Mouse (Mus musculus) gastrocnemius, adult 2 months (tissue): Measurements from ENCODE around the gene Rftn2. TPM values are rescaled to one million over a fixed set of nuclear protein-coding genes. Genes with fewer than 3 reads are reported as not detected.
A peak's percentile ranks its signal among the peaks of the same experiment; 100 is the strongest.

Experiments
- DNase-seq: peaks from one replicate; pipeline ENCODE4 v3.0.0; 2022
- H3K27ac ChIP-seq: fragments of 200-600 bp; 2 replicates; pipeline ENCODE4 v1.8.1; 2022; ENCODE audit warnings: mild to moderate bottlenecking
- H3K4me3 ChIP-seq: fragments of 200-600 bp; 2 replicates; pipeline ENCODE4 v1.8.1; 2022; ENCODE audit warnings: mild to moderate bottlenecking, moderate library complexity
- CTCF ChIP-seq: fragments of 200-600 bp; IDR thresholded peaks from 2 replicates; pipeline ENCODE4 v1.8.1; 2022; ENCODE audit warnings: antibody characterized with exemption, mild to moderate bottlenecking, moderate library complexity
- intact Hi-C: fragments of 180-260 bp; cut with DNase I; formaldehyde crosslinking; loops from one replicate; pipeline ENCODE4 v1.15.1; 2025
- long read RNA-seq, 2 experiments: library from polyadenylated mRNA; stranded (forward); transcript quantifications; one replicate each; pipeline ENCODE4 v2.0.0; 2021
- total RNA-seq, 2 experiments: library from RNA; stranded (reverse); gene quantifications; 2 replicates each; pipeline ENCODE4 v1.2.3; 2021

Rftn2 gene
- total RNA-seq: 1 to 10 TPM; 3.3 to 4.9 TPM
- long read RNA-seq, experiment 1, partial matches to known transcripts: 1 of 2 reads
- long read RNA-seq, experiment 1, other reads (novel, unspliced or antisense): 0 of 2 reads
- long read RNA-seq, experiment 2: 0 reads

DNA sequence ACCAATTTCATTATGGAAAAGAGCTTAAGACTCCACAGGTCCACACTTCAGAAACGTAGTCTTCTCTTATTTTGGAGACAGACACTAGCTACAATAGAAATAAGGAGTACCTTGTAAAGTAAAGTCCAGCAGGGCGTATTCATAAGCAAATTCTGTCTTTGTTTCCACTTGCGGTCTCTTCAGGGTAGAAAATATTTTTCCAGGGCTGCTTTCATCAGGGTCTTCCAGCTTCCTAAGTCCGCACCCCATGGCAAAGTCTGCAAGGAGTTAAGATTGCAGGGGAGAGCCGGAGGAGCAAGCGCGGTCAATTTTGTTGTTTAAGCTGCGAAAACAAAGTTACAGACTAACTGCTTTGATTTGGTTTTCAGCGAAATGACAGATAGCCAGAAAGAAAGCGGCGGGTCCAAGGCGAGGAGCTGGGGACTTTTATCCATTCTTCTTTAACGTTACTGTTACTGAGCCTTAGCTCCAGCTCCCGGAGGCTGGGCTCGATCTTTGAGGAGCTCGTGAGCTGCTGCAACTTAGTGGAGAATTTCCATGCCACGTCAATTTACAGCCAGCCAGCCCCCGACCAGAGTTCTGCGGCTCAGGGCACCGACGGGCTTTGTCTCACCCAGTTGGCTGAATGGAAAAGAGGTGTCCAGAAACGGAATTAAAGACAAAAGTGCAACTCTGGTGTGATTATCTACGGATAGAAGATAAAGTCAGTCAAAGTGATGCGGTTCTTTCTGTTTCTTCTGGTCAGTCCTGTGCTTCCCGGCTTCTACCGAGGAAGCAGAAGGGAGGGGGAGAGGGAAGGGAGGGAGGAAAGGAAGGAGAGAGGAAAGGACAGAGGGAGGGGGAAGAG is at the start of gene Rftn2:
Gene Rftn2, minus strand, starts transcription at position 772 of the 847 bp plus-strand sequence.
- H3K27ac ChIP-seq: peak within 1 kb of the TSS; percentile 84
- H3K4me3 ChIP-seq: peak within 1 kb of the TSS; percentile 73
- peak; percentile 48 for DNase-seq
- TF ChIP-seq CTCF: no peak
- intact Hi-C loops: no loop called here

DNA sequence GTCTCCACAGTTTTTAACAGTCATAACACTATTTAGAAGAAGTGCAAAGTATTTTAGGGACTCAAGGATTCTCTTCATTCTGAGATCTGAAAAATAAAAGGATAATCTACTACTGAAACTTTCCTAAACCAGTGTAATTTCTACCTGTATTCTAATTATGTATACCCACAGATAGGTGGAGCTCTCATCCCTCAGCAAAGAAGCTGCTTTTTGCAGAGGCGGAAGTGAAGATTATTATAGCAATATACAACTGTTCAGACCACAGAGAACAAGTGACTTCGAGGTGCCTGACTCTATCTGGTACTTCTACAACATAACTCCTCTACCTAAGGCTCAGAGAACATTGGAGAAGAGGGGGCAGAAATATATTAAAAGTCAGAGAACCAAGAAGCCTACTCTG is 38.9 kb upstream of the Rftn2 start:
- DNase-seq: no peak
- intact Hi-C loops: no loop called here
- TF ChIP-seq CTCF: peak; percentile 8; the same call in 1 of the 2 replicates

GRCm38 (mm10) chr1:55264385-55264784 is 37.8 kb upstream of the Rftn2 start:
- no peak overlapping the region for H3K4me3 ChIP-seq
- H3K27ac ChIP-seq: no peak overlapping the region
- DNase-seq: no peak
- intact Hi-C loops: no loop called here
- TF ChIP-seq CTCF: no peak

More for the DNA sequence above, 38.9 kb upstream of the Rftn2 start:
- no peak overlapping the region for H3K4me3 ChIP-seq
- no peak overlapping the region for H3K27ac ChIP-seq

DNA sequence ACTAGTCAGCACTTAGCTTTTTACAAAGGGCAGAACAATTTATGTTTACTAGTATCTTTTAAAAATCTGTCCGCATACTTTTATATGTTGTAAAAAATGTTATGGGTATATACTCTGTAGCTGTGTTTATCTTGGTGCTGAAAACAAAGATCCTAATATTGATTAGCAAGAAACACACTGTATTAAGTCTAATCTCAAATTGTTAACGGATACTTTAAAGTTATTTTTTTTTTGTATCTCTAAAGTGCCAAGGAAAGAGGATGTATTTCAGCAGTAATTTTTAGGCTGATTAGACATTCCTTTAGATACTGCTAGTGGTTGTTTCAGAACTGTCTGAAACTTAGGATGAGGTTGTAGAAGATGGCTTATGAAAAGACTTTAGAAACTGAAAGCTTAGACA is 19.8 kb upstream of the Rftn2 start:
- Histone ChIP-seq H3K27ac (no peak overlapping the region), H3K4me3 (no peak overlapping the region)
- intact Hi-C loops: loop anchor here (10.0 kb wide), 1 partner anchor 498 kb away; no protein-coding TSS in a partner anchor
- no peak for TF ChIP-seq CTCF
- no peak for DNase-seq

GRCm38 (mm10) chr1:55239237-55239636 is 12.7 kb upstream of the Rftn2 start:
- peak; percentile 89 for TF ChIP-seq CTCF
- Histone ChIP-seq H3K27ac (no peak overlapping the region), H3K4me3 (peak overlapping the region; percentile 80)
- intact Hi-C loops: loop anchor here (1.0 to 10.0 kb wide), 5 partner anchors 107 to 684 kb away; partner anchors contain the start of genes Boll, Mob4 and Pgap1
- DNase-seq: peak; percentile 32

- intact Hi-C loops: loop anchor here (5.0 to 10.0 kb wide), 4 partner anchors 106 to 684 kb away; partner anchors contain the start of genes Boll, Mob4 and Pgap1
- TF ChIP-seq CTCF: no peak
Observed at GRCm38 (mm10) chr1:55238496-55238895, 11.9 kb upstream of the Rftn2 start.

DNA sequence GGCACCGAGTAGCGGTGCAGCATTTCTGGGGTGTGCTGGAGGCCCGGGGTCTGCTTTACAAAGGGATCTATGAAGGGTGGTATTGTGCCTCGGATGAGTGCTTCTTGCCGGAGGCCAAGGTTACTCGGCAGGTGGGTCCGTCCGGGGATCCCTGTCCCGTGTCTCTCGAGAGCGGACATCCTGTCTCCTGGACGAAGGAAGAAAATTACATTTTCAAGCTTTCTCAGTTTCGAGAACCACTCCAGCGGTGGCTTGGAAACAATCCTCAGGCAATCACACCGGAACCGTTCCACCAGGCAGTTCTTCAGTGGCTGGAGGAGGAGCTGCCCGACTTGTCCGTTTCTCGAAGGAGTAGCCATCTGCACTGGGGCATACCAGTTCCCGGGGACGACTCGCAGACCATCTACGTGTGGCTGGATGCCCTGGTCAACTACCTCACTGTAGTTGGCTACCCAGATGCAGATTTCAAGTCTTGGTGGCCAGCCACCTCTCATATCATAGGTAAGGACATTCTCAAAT is 11.1 kb upstream of the Rftn2 start:
- H3K27ac ChIP-seq: peak overlapping the region; percentile 91
- peak overlapping the region; percentile 80 for H3K4me3 ChIP-seq
- peak; percentile 43 for DNase-seq
- intact Hi-C loops: loop anchor here (5.0 to 10.0 kb wide), 4 partner anchors 105 to 683 kb away; partner anchors contain the start of genes Boll, Mob4 and Pgap1
- no peak for TF ChIP-seq CTCF

More at GRCm38 (mm10) chr1:55238496-55238895, 11.9 kb upstream of the Rftn2 start:
- Histone ChIP-seq H3K27ac (peak overlapping the region; percentile 91), H3K4me3 (peak overlapping the region; percentile 80)
- no peak for DNase-seq

GRCm38 (mm10) chr1:55236890-55237642 is 10.5 kb upstream of the Rftn2 start, which contains the start of gene Mars2:
Gene Mars2 (plus strand): TSS chr1:55237177.
- TF ChIP-seq CTCF: peak; percentile 46
- intact Hi-C loops: loop anchor here (5.0 to 10.0 kb wide), 4 partner anchors 105 to 682 kb away; partner anchors contain the start of genes Boll, Mob4 and Pgap1
- Histone ChIP-seq H3K4me3 (peak within 1 kb of the TSS; percentile 80), H3K27ac (peak within 1 kb of the TSS; percentile 91)
- peak; percentile 98 for DNase-seq

DNA sequence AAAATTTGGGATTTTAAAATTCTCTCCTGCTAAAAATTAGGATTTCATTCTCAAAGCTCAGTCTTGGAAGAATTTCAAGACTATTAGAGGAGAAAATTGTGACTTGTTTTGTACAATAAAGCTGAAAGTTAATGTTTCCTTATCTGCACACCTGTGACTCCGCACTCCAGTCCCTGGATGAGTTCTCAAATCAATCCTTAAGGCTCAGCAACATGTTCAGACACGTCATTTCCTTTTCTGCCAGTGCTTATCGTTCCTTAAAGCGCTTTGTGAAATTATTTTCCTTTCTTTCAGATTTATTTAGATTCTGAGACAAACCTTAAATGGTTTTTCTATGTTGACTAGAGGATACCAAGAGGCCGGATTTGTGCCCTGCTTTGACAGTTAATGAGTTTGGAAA is 9.9 kb upstream of the Rftn2 start:
- no peak for DNase-seq
- no peak for TF ChIP-seq CTCF
- Histone ChIP-seq H3K27ac (peak overlapping the region; percentile 91), H3K4me3 (peak overlapping the region; percentile 80)
- intact Hi-C loops: loop anchor here (5.0 to 10.0 kb wide), 4 partner anchors 104 to 682 kb away; partner anchors contain the start of genes Boll, Mob4 and Pgap1

DNA sequence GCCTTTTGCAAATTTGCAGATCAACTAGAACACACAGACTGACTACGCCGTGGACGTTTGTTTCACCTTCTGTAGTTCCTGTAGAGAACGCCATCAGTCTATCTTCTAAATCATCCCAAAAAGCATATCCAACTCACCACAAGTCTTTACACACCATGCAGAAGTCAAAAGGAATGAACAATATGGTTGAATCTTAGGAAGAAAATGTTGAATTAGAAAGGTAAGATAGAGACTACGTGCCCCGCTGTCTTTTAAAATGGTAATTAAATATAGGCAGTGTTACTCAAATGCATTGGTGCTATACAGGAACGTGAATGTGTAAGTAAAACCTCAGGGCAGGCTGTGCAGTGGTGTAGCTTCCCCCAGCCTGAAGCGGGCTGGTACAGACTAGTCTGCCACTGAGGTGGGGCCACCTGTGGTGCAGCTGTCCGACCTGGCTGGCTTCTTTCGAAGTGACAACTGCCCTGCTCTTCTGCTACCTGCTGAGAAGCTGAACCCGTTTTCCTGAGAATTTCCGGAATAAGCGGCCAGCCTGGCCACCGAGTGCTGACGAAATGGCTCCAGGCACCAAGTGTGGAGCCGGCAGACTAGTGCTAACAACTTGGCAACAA is 8.4 kb upstream of the Rftn2 start:
- intact Hi-C loops: loop anchor here (5.0 to 10.0 kb wide), 4 partner anchors 103 to 680 kb away; partner anchors contain the start of genes Boll, Mob4 and Pgap1
- TF ChIP-seq CTCF: no peak
- H3K4me3 ChIP-seq: no peak overlapping the region
- no peak for DNase-seq
- H3K27ac ChIP-seq: no peak overlapping the region

DNA sequence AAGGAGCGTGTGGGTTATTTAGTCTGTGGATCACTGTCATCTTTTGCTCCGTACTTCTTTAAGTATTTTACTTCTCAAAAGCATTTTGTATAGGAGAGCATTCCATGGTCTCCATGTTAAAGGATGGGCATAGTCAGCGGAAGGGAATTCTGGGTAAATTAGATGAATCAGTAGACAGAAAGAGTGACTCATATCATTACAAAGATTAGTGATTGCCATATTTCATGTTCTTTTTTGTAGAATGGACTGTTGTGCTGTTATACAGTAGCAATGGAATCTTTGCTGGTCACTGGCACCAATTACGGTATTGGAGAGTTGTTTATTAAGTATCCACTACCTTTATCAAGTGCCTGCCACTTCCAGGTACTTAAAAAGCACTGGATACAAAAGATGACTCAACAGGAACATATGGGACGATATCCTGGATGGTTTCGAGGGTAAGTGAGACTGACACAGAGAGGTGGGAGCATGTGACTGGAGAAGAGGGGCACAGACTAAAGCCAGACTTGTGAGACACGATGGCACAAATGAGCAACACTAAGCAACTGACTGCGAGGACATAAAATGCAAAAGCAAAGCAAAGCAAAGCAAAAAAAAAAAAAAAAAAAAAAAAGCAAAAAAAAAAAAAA is 1.8 kb upstream of the Rftn2 start:
- DNase-seq: no peak
- TF ChIP-seq CTCF: no peak
- no peak overlapping the region for H3K4me3 ChIP-seq
- H3K27ac ChIP-seq: no peak overlapping the region
- intact Hi-C loops: no loop called here
